Mouse (Mus musculus) liver, adult 2 months (tissue): Measurements from ENCODE around the gene Dnah8.

Experiments
- CTCF ChIP-seq: fragments of 200-500 bp; IDR thresholded peaks from 2 replicates; pipeline ENCODE4 v1.5.1; 2011; ENCODE audit warnings: low read depth, low read length, control low read depth
- POLR2A ChIP-seq: fragments of 200-500 bp; IDR thresholded peaks from 2 replicates; pipeline ENCODE4 v1.6.1; 2011; ENCODE audit warnings: low read length, control low read depth; ENCODE audit not compliant: insufficient read depth; ENCODE audit errors: extremely low read depth

DNA sequence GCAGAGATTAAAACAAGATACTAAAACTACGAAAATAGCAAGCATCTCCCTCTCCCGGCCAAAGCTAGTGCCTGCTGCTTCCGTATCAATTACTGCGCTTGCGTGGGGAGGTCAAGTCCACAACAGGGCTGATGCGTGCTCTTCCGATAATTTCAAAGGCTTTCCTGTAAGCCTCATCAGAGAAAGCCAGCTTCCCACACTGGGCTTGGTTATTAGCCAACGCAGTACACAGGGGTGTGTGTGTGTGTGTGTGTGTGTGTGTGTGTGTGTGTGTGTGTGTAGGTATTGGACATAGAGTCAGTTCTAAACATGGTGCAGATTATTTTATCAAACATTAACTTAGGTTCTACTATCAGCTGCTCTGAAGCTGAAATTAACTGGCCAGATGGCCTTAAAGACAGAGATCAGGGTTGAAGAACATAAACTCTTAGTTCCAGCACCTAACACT, 17.5 kb upstream of the Dnah8 start:
- TF ChIP-seq CTCF (peak; percentile 51), POLR2A (no peak)
